Mouse (Mus musculus) lung, postnatal 0 days (tissue): ENCODE results near the gene Uqcc2.

ENCODE experiments used
- CTCF ChIP-seq: IDR thresholded peaks from 2 replicates; pipeline ENCODE4 v1.5.1; 2016; ENCODE audit warnings: antibody characterized with exemption, mild to moderate bottlenecking
- EP300 ChIP-seq: IDR thresholded peaks from 2 replicates; pipeline ENCODE4 v1.6.1; 2016; ENCODE audit warnings: antibody characterized with exemption, mild to moderate bottlenecking, control low read depth

GRCm38 (mm10) chr17:27125669-27126202 lies 8.0 kb downstream of the Uqcc2 start:
- TF ChIP-seq EP300 (no peak), CTCF (no peak)
